Mouse (Mus musculus) ES-Bruce4 (cell line): ENCODE data around the gene Dld.

ENCODE experiments used
- CTCF ChIP-seq: IDR thresholded peaks from one replicate; pipeline ENCODE4 v1.8.1; 2011; ENCODE audit warnings: low read depth, low read length
- EP300 ChIP-seq: IDR thresholded peaks from 2 replicates; pipeline ENCODE4 v1.6.1; 2011; ENCODE audit warnings: low read depth, low read length; ENCODE audit not compliant: insufficient read depth

DNA sequence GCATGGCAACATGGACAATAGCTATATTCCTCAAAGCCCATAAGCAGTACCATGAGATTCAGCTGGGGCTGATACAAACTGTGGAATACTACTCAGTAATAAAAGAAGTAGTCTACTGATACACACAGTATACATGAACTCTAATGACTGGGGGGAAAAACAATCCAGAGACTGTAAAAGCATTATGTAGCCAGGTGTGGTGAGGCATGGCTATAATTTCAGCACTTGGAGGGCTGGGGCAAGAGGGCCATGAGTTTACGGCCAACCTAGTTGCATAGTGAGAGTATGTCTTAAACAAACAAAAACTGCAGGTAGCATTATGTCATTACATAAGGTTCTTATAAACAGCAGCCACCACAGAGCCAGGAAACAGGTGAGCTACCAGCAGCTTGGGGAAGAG, 49.6 kb upstream of the Dld start:
- TF ChIP-seq CTCF (no peak), EP300 (no peak)
